Mouse (Mus musculus) MEL (cell line): ENCODE results near the gene Vps51. TPM values are rescaled to one million over a fixed set of nuclear protein-coding genes. Genes with fewer than 3 reads are reported as not detected.

Source experiments
- DNase-seq: peaks from one replicate; pipeline ENCODE4 v3.0.0; 2011; ENCODE audit warnings: low read depth, low spot score
- H3K27ac ChIP-seq: 2 replicates; pipeline ENCODE4 v1.5.1; 2012; ENCODE audit warnings: low read depth, mild to moderate bottlenecking, control low read depth, low read length, moderate library complexity; ENCODE audit not compliant: control insufficient read depth
- H3K27me3 ChIP-seq, 2 experiments: fragments of 150-350 bp in 1 of 2; sonication (generic) in 1 of 2; 2 replicates each; pipeline ENCODE4 v1.6.1; 2012; ENCODE audit warnings: low read length in 2 of 2, mild to moderate bottlenecking in 2 of 2, improper control_type of control experiment in 1 of 2, moderate library complexity in 1 of 2; ENCODE audit not compliant: insufficient read depth in 2 of 2, control insufficient read depth in 1 of 2
- H3K36me3 ChIP-seq, 2 experiments: 2 replicates each; pipeline ENCODE4 v1.6.1; 2012 to 2014; ENCODE audit warnings: low read length in 2 of 2, improper control_type of control experiment in 1 of 2, inconsistent platforms in 1 of 2, mild to moderate bottlenecking in 1 of 2; ENCODE audit not compliant: insufficient read depth in 2 of 2, control insufficient read depth in 1 of 2
- H3K4me1 ChIP-seq, 2 experiments: fragments of 150-350 bp in 1 of 2; sonication (generic) in 1 of 2; 2 replicates each; pipeline ENCODE4 v1.6.1; 2012; ENCODE audit warnings: low read length in 2 of 2, improper control_type of control experiment in 1 of 2, mild to moderate bottlenecking in 1 of 2; ENCODE audit not compliant: insufficient read depth in 2 of 2, control insufficient read depth in 1 of 2
- H3K4me3 ChIP-seq, 2 experiments: fragments of 150-350 bp in 1 of 2; sonication (generic) in 1 of 2; 2 replicates each; pipeline ENCODE4 v1.5.1; 2012; ENCODE audit warnings: low read depth in 2 of 2, low read length in 2 of 2, mild to moderate bottlenecking in 2 of 2, moderate library complexity in 2 of 2, control low read depth in 1 of 2, improper control_type of control experiment in 1 of 2; ENCODE audit not compliant: control insufficient read depth in 1 of 2, insufficient read depth in 1 of 2
- H3K79me2 ChIP-seq: 2 replicates; pipeline ENCODE4 v1.6.1; 2012; ENCODE audit warnings: mild to moderate bottlenecking, low read length, moderate library complexity; ENCODE audit not compliant: control insufficient read depth, poor library complexity, insufficient read depth
- H3K9ac ChIP-seq: 2 replicates; pipeline ENCODE4 v1.6.1; 2012; ENCODE audit warnings: low read depth, mild to moderate bottlenecking, control low read depth, low read length, moderate library complexity; ENCODE audit not compliant: control insufficient read depth, poor library complexity, severe bottlenecking
- H3K9me3 ChIP-seq: fragments of 150-350 bp; sonication (generic); replicated peaks from 2 replicates; pipeline ENCODE4 v1.6.1; 2012; ENCODE audit warnings: mild to moderate bottlenecking, low read length, improper control_type of control experiment, moderate library complexity; ENCODE audit not compliant: insufficient read depth
- BHLHE40 ChIP-seq: IDR thresholded peaks from 2 replicates; pipeline ENCODE4 v1.6.1; 2012; ENCODE audit warnings: low read depth, mild to moderate bottlenecking, inconsistent platforms, low read length, improper control_type of control experiment, borderline replicate concordance
- CHD2 ChIP-seq: IDR thresholded peaks from 2 replicates; pipeline ENCODE4 v1.6.1; 2011; ENCODE audit warnings: low read length, improper control_type of control experiment
- CTCF ChIP-seq, 3 experiments: IDR thresholded peaks in 2 of 3; conservative IDR thresholded peaks in 1 of 3; 2 replicates each; pipeline ENCODE4 v1.5.1; 2011 to 2012; ENCODE audit warnings: low read length in 3 of 3, low read depth in 2 of 3, mild to moderate bottlenecking in 2 of 3, improper control_type of control experiment in 1 of 3, inconsistent platforms in 1 of 3, mixed read lengths in 1 of 3, moderate library complexity in 1 of 3; ENCODE audit not compliant: control insufficient read depth in 1 of 3, insufficient read depth in 1 of 3, poor library complexity in 1 of 3, severe bottlenecking in 1 of 3
- E2F4 ChIP-seq: IDR thresholded peaks from 2 replicates; pipeline ENCODE4 v1.6.1; 2011; ENCODE audit warnings: low read depth, low read length, improper control_type of control experiment, borderline replicate concordance
- ETS1 ChIP-seq: IDR thresholded peaks from 2 replicates; pipeline ENCODE4 v1.6.1; 2012; ENCODE audit warnings: low read depth, mild to moderate bottlenecking, inconsistent platforms, low read length, improper control_type of control experiment, moderate library complexity
- GABPA ChIP-seq: IDR thresholded peaks from 2 replicates; pipeline ENCODE4 v1.6.1; 2012; ENCODE audit warnings: low read depth, mild to moderate bottlenecking, inconsistent platforms, low read length, improper control_type of control experiment, moderate library complexity
- KAT2A ChIP-seq: conservative IDR thresholded peaks from 2 replicates; pipeline ENCODE4 v1.6.1; 2012; ENCODE audit warnings: low read depth, low read length, improper control_type of control experiment, inconsistent platforms
- MAZ ChIP-seq: IDR thresholded peaks from 2 replicates; pipeline ENCODE4 v1.6.1; 2012; ENCODE audit warnings: low read depth, mild to moderate bottlenecking, inconsistent platforms, low read length, improper control_type of control experiment
- MEF2A ChIP-seq: IDR thresholded peaks from 2 replicates; pipeline ENCODE4 v1.6.1; 2014; ENCODE audit warnings: low read depth, mild to moderate bottlenecking, inconsistent platforms, low read length, improper control_type of control experiment; ENCODE audit not compliant: poor library complexity, insufficient replicate concordance, severe bottlenecking; ENCODE audit errors: extremely low read depth
- MXI1 ChIP-seq: IDR thresholded peaks from 2 replicates; pipeline ENCODE4 v1.6.1; 2011; ENCODE audit warnings: mild to moderate bottlenecking, low read depth, low read length, improper control_type of control experiment
- NELFE ChIP-seq: IDR thresholded peaks from 2 replicates; pipeline ENCODE4 v1.6.1; 2011; ENCODE audit warnings: low read depth, low read length, improper control_type of control experiment
- POLR2A ChIP-seq, 2 experiments: IDR thresholded peaks; 2 replicates each; pipeline ENCODE4 v1.6.1; 2011 to 2012; ENCODE audit warnings: low read length in 2 of 2, mild to moderate bottlenecking in 2 of 2, control low read depth in 1 of 2, improper control_type of control experiment in 1 of 2, low read depth in 1 of 2, moderate library complexity in 1 of 2; ENCODE audit not compliant: control insufficient read depth in 1 of 2, insufficient read depth in 1 of 2, poor library complexity in 1 of 2
- POLR2AphosphoS2 ChIP-seq: IDR thresholded peaks from 2 replicates; pipeline ENCODE4 v1.6.1; 2011; ENCODE audit warnings: low read length, improper control_type of control experiment
- RCOR1 ChIP-seq: IDR thresholded peaks from 2 replicates; pipeline ENCODE4 v1.6.1; 2012; ENCODE audit warnings: low read depth, mild to moderate bottlenecking, inconsistent platforms, low read length, improper control_type of control experiment
- SMC3 ChIP-seq: IDR thresholded peaks from 2 replicates; pipeline ENCODE4 v1.6.1; 2011; ENCODE audit warnings: low read depth, low read length, improper control_type of control experiment
- TBP ChIP-seq: IDR thresholded peaks from 2 replicates; pipeline ENCODE4 v1.8.0; 2011; ENCODE audit warnings: low read depth, low read length, improper control_type of control experiment
- TCF12 ChIP-seq: IDR thresholded peaks from 2 replicates; pipeline ENCODE4 v1.6.1; 2014; ENCODE audit warnings: low read depth, mild to moderate bottlenecking, inconsistent platforms, low read length, improper control_type of control experiment, moderate library complexity
- UBTF ChIP-seq: IDR thresholded peaks from 2 replicates; pipeline ENCODE4 v1.6.1; 2012; ENCODE audit warnings: low read depth, mild to moderate bottlenecking, inconsistent platforms, low read length, improper control_type of control experiment, moderate library complexity, borderline replicate concordance; ENCODE audit not compliant: insufficient read depth
- USF2 ChIP-seq, 2 experiments: IDR thresholded peaks; 2 replicates each; pipeline ENCODE4 v1.6.1; 2011 to 2012; ENCODE audit warnings: improper control_type of control experiment in 2 of 2, low read length in 2 of 2, borderline replicate concordance in 1 of 2, inconsistent platforms in 1 of 2, low read depth in 1 of 2, mild to moderate bottlenecking in 1 of 2; ENCODE audit not compliant: insufficient read depth in 1 of 2
- ZC3H11A ChIP-seq: IDR thresholded peaks from 2 replicates; pipeline ENCODE4 v1.6.1; 2012; ENCODE audit warnings: low read depth, mild to moderate bottlenecking, inconsistent platforms, low read length, improper control_type of control experiment
- ZMIZ1 ChIP-seq: IDR thresholded peaks from 2 replicates; pipeline ENCODE4 v1.6.1; 2012; ENCODE audit warnings: low read depth, mild to moderate bottlenecking, inconsistent platforms, low read length, improper control_type of control experiment, moderate library complexity
- ZNF384 ChIP-seq: IDR thresholded peaks from 2 replicates; pipeline ENCODE4 v1.6.1; 2012; ENCODE audit warnings: low read depth, mild to moderate bottlenecking, inconsistent platforms, low read length, improper control_type of control experiment
- polyA plus RNA-seq, 2 experiments: library from polyadenylated mRNA; stranded (reverse) in 1 of 2; unstranded in 1 of 2; fragments of >175 nt in 1 of 2; fragments of >200 nt in 1 of 2; gene quantifications; 2 replicates each; pipeline versions ENCODE4 v1.2.1 to v1.2.4; 2012; ENCODE audit warnings: low replicate concordance in 2 of 2, low read depth in 1 of 2; ENCODE audit not compliant: insufficient read length in 2 of 2, insufficient read depth in 1 of 2, missing spikeins in 1 of 2
- total RNA-seq: library from RNA; depleted of rRNA; stranded (reverse); fragments of 300-350 nt; gene quantifications from 2 replicates; pipeline ENCODE4 v1.2.3, GENCODE M21; 2012

Gene Vps51
- total and polyA plus RNA-seq, 3 experiments = 29.4 to 60.5 TPM; not detected in 1

- H3K36me3 ChIP-seq = peaks cover 0 to 7% of the 10 kb centered on the region in 2 experiments; a peak in 2 of 4 replicates
- H3K27ac ChIP-seq = no peak overlapping the region
- no peak overlapping the region for H3K9ac ChIP-seq
- peaks cover 15% of the 10 kb centered on the region for H3K79me2 ChIP-seq
- TF ChIP-seq ZNF384 = no peak
- TF ChIP-seq TCF12 = no peak
- no peak for DNase-seq
- H3K27me3 ChIP-seq = no peaks in the 10 kb centered on the region
- H3K4me3 ChIP-seq = no peak overlapping the region
- H3K4me1 ChIP-seq = peaks cover under 1 to 4% of the 10 kb centered on the region in 2 experiments; a peak in 3 of 4 replicates
- no peaks in the 10 kb centered on the region for H3K9me3 ChIP-seq
These were observed 44.7 kb upstream of the Vps51 start for GRCm38 (mm10) chr19:6121761-6122160.

GRCm38 (mm10) chr19:6118677-6119185, 41.7 kb upstream of the Vps51 start:
- Histone ChIP-seq H3K9ac (peak overlapping the region; percentile 48), H3K4me3 (peak overlapping the region; percentile 60 to 74), H3K27me3 (no peaks in the 10 kb centered on the region), H3K27ac (peak overlapping the region; percentile 47), H3K36me3 (peaks cover 0 to 10% of the 10 kb centered on the region in 2 experiments; a peak in 2 of 4 replicates), H3K9me3 (no peaks in the 10 kb centered on the region), H3K4me1 (peaks cover 2 to 10% of the 10 kb centered on the region in 2 experiments; a peak in 2 of 4 replicates), H3K79me2 (peaks cover 22% of the 10 kb centered on the region)
- DNase-seq = peak; percentile 40
- TF ChIP-seq ETS1 (0 out of 2 replicates have a peak, but pooled peaks have one; percentile 1), CTCF (IDR thresholded peaks at IDR 0.05 in 2 of 3, conservative IDR thresholded peaks at IDR 0.05 in 1 of 3; ENCODE audit: control insufficient read depth in 1 of 3, insufficient read depth in 1 of 3, low read depth in 2 of 3, low read length in 3 of 3, poor library complexity in 1 of 3, severe bottlenecking in 1 of 3) (no peak)

- Histone ChIP-seq H3K79me2 (peaks cover 22% of the 10 kb centered on the region), H3K4me1 (peaks cover 2 to 10% of the 10 kb centered on the region in 2 experiments; a peak in 2 of 4 replicates), H3K9me3 (no peaks in the 10 kb centered on the region), H3K36me3 (peaks cover 0 to 10% of the 10 kb centered on the region in 2 experiments; a peak in 2 of 4 replicates), H3K4me3 (peak within 1 kb of the TSS; percentile 74 to 91), H3K27ac (peak within 1 kb of the TSS; percentile 88), H3K27me3 (no peaks in the 10 kb centered on the region), H3K9ac (peak within 1 kb of the TSS; percentile 88)
- peak; percentile 98 for DNase-seq
- TF ChIP-seq BHLHE40 = no peak
- TF ChIP-seq POLR2A (IDR thresholded peaks at IDR 0.05; ENCODE audit: control insufficient read depth in 1 of 2, insufficient read depth in 1 of 2, low read depth in 1 of 2, low read length in 2 of 2, poor library complexity in 1 of 2) = peak; percentile 97 to 99
- no peak for TF ChIP-seq UBTF
- peak; percentile 88 for TF ChIP-seq ZMIZ1
- TF ChIP-seq TBP = peak; percentile 95
- no peak for TF ChIP-seq RCOR1
- peak; percentile 7; the same call in 1 of the 2 replicates for TF ChIP-seq ETS1
- TF ChIP-seq MAZ = no peak
- TF ChIP-seq E2F4 = peak; percentile 74; the same call in 1 of the 2 replicates
- no peak for TF ChIP-seq MEF2A
- TF ChIP-seq USF2 (IDR thresholded peaks at IDR 0.05; ENCODE audit: borderline replicate concordance in 1 of 2, insufficient read depth in 1 of 2, low read depth in 1 of 2, low read length in 2 of 2) = no peak
- peak; percentile 17; the same call in 1 of the 2 replicates for TF ChIP-seq SMC3
- TF ChIP-seq ZNF384 = no peak
- no peak for TF ChIP-seq CTCF (IDR thresholded peaks at IDR 0.05 in 2 of 3, conservative IDR thresholded peaks at IDR 0.05 in 1 of 3; ENCODE audit: control insufficient read depth in 1 of 3, insufficient read depth in 1 of 3, low read depth in 2 of 3, low read length in 3 of 3, poor library complexity in 1 of 3, severe bottlenecking in 1 of 3)
- peak; percentile 54; the same call in 1 of the 2 replicates for TF ChIP-seq TCF12
- peak; percentile 98 for TF ChIP-seq NELFE
- no peak for TF ChIP-seq GABPA
- no peak for TF ChIP-seq ZC3H11A
- TF ChIP-seq CHD2 = no peak; the same call in 1 of the 2 replicates
- TF ChIP-seq MXI1 = peak; percentile 87
- TF ChIP-seq KAT2A = peak; percentile 73; the same call in 1 of the 2 replicates
- peak; percentile 90; the same call in 1 of the 2 replicates for TF ChIP-seq POLR2AphosphoS2
These were observed 41.1 kb upstream of the Vps51 start, which contains the start of gene Sac3d1 for GRCm38 (mm10) chr19:6117986-6118676. Sac3d1 (minus strand) TSS chr19:6118650.
